Mouse (Mus musculus) layer of hippocampus, postnatal 14 days (tissue): ENCODE measurements around the gene S1pr5. TPM values are rescaled to one million over a fixed set of nuclear protein-coding genes. Genes with fewer than 3 reads are reported as not detected.
"Not testable (repeated sequence)": the region's sequence is repeated elsewhere in the genome, so short reads cannot be mapped to it uniquely, and the experiment has no call there.

Experiments
- DNase-seq, 2 experiments: peaks; one replicate each; pipeline ENCODE4 v3.0.0; 2021 to 2022; ENCODE audit warnings: low spot score in 2 of 2, mixed read lengths in 1 of 2
- total RNA-seq, 2 experiments: library from RNA; stranded (reverse); gene quantifications; 2 replicates each; pipeline ENCODE4 v1.2.3; 2021

The S1pr5 gene
- total RNA-seq, 2 experiments from 2014 or later = 8.8 to 9.7 TPM

- DNase-seq = no peak
Measured at GRCm38 (mm10) chr9:21211624-21212023, 36.6 kb downstream of the S1pr5 start.

GRCm38 (mm10) chr9:21210821-21211220 is 37.4 kb downstream of the S1pr5 start:
- DNase-seq = no peak

- DNase-seq = no peak
Measured at GRCm38 (mm10) chr9:21208626-21209025, 39.6 kb downstream of the S1pr5 start.

GRCm38 (mm10) chr9:21206848-21207247 is 41.4 kb downstream of the S1pr5 start:
- no peak for DNase-seq

- peak in 1 of 2 experiments; percentile 28 for DNase-seq
Measured at GRCm38 (mm10) chr9:21204528-21205272, 43.5 kb downstream of the S1pr5 start.

- no peak for DNase-seq
Measured at GRCm38 (mm10) chr9:21204156-21204527, 44.1 kb downstream of the S1pr5 start.

GRCm38 (mm10) chr9:21198960-21199359 is 49.3 kb downstream of the S1pr5 start:
- DNase-seq = no peak

- DNase-seq = peak; percentile 78 to 87
Measured at GRCm38 (mm10) chr9:21197981-21198380, 50.3 kb downstream of the S1pr5 start.

- DNase-seq = peak; percentile 67 to 78
Measured at GRCm38 (mm10) chr9:21196521-21197433, 51.5 kb downstream of the S1pr5 start.

- not testable (repeated sequence) for DNase-seq
Measured at GRCm38 (mm10) chr9:21195736-21196505, 52.3 kb downstream of the S1pr5 start.

GRCm38 (mm10) chr9:21194787-21195493 is 53.3 kb downstream of the S1pr5 start:
- DNase-seq = no peak

- DNase-seq = no peak
Measured at GRCm38 (mm10) chr9:21193786-21194185, 54.5 kb downstream of the S1pr5 start.

Other genes with a start within 250 kb of the S1pr5 start
- gene Mrpl4, start 245.7 kb downstream of the S1pr5 start, total RNA-seq = 10 to 100 TPM; 60.4 to 62.8 TPM
- 1 to 10 TPM; 2.9 to 3.2 TPM for gene Icam1, start 232.5 kb downstream of the S1pr5 start, total RNA-seq
- under 1 TPM; 0.41 to 0.44 TPM for gene Icam4, start 219.1 kb downstream of the S1pr5 start, total RNA-seq
- gene Icam5, start 216.4 kb downstream of the S1pr5 start, total RNA-seq = 100 to 1,000 TPM; 337 to 341 TPM
- 1 to 10 TPM in 1 of 2 experiments, not detected in 1; 2.0 TPM for gene Zglp1, start 181.3 kb downstream of the S1pr5 start, total RNA-seq
- 1 to 10 TPM in 1 of 2 experiments, under 1 TPM in 1; 0.55 to 1.6 TPM for gene Gm49373, start 175.3 kb downstream of the S1pr5 start, total RNA-seq
- gene Fdx1l, start 174.8 kb downstream of the S1pr5 start, total RNA-seq = 10 to 100 TPM; 53.6 to 58.8 TPM
- gene Gm38431, start 156.4 kb downstream of the S1pr5 start, total RNA-seq = 1 to 10 TPM; 1.8 to 2.0 TPM
- 10 to 100 TPM; 34.0 to 37.4 TPM for gene Raver1, start 156.4 kb downstream of the S1pr5 start, total RNA-seq
- 10 to 100 TPM; 14.2 to 14.3 TPM for gene Tyk2, start 117.2 kb downstream of the S1pr5 start, total RNA-seq
- 100 to 1,000 TPM; 129 to 136 TPM for gene Cdc37, start 98.5 kb downstream of the S1pr5 start, total RNA-seq
- gene Pde4a, start 82.7 kb downstream of the S1pr5 start, total RNA-seq = 10 to 100 TPM; 63.8 to 69.9 TPM
- gene Keap1, start 9.1 kb downstream of the S1pr5 start, total RNA-seq = 10 to 100 TPM; 52.5 to 55.7 TPM
- gene Atg4d, start 16.9 kb upstream of the S1pr5 start, total RNA-seq = 10 to 100 TPM; 33.5 to 39.3 TPM
- gene Kri1, start 39.5 kb upstream of the S1pr5 start, total RNA-seq = 10 to 100 TPM; 32.1 to 33.4 TPM
- 10 to 100 TPM; 58.9 to 62.0 TPM for gene Cdkn2d, start 43.0 kb upstream of the S1pr5 start, total RNA-seq
- under 1 TPM in 1 of 2 experiments, not detected in 1; 0.50 TPM for gene Ap1m2, start 63.9 kb upstream of the S1pr5 start, total RNA-seq
- 10 to 100 TPM; 53.4 to 61.0 TPM for gene Slc44a2, start 72.3 kb upstream of the S1pr5 start, total RNA-seq
- gene Ilf3, start 119.4 kb upstream of the S1pr5 start, total RNA-seq = 10 to 100 TPM; 78.1 to 91.5 TPM
- gene Qtrt1, start 163.4 kb upstream of the S1pr5 start, total RNA-seq = 10 to 100 TPM; 32.0 to 33.9 TPM
- gene Dnm2, start 176.5 kb upstream of the S1pr5 start, total RNA-seq = 10 to 100 TPM; 70.0 to 77.2 TPM